ENCODE assay signal across 26 mouse cellular contexts in the genomic region with DNA sequence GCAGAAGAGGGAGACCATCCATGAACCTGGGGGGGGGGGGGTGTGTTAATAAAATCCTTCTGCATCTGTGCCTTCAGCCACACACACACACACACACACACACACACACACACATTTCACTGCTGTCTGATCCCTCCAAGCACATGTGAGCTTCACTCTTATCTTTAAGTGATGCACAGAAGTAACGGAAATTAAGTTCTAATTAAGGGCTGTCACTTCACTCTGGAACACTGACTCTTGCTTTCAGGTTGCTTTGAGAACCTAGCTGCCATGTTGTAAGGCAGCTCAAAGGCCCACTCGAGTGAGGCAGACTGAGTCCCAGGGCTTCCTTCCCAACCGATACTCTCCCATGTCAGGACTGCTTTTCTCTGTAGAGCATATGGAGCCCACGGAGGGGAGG. TPM values are rescaled to one million over a fixed set of nuclear protein-coding genes. Genes with fewer than 3 reads are reported as not detected.
A peak's percentile ranks its signal among the peaks of the same experiment; 100 is the strongest.
DNase-seq lines count a peak whose midpoint lies in the region; ATAC-seq lines count a peak whose summit lies in the region.
"Had no signal": no experiment of that assay in that cellular context is flagged by ENCODE, and none has a peak within 500 bp of the region (broad histone marks: within the 10 kb centered on the region; RNA-seq: fewer than 3 reads in every experiment).

No protein-coding gene starts in this region.

- no peaks in the 10 kb centered on the region for H3K9me3 ChIP-seq in forebrain, embryonic 10.5 days
- H3K9me3 ChIP-seq in forebrain, embryonic 14.5 days (replicated peaks; ENCODE audit: control insufficient read depth, low read length): 0 out of 2 replicates have a peak, but pooled peaks cover 2% of the 10 kb centered on the region
- no peaks in the 10 kb centered on the region for H3K9me3 ChIP-seq in hindbrain, embryonic 10.5 days
- H3K9me3 ChIP-seq in hindbrain, embryonic 16.5 days (ENCODE audit: control insufficient read depth, low read length): no peaks in the 10 kb centered on the region
- H3K9me3 ChIP-seq: heart, embryonic 13.5 days; hindbrain, embryonic 15.5 days; kidney, embryonic 15.5 days; limb, embryonic 12.5 days; liver, embryonic 15.5 days; lung, embryonic 15.5 days; midbrain, embryonic 12.5 days had no signal

- 77% methylated on average over 4 of the region's 4 CpGs for WGBS in forebrain, embryonic 10.5 days
- WGBS in forebrain, embryonic 14.5 days: 73% methylated on average over 4 of the region's 4 CpGs
- 75% methylated on average over 4 of the region's 4 CpGs for WGBS in hindbrain, embryonic 10.5 days
- WGBS in hindbrain, embryonic 16.5 days: 63% methylated on average over 4 of the region's 4 CpGs

- DNase-seq in forebrain, embryonic 10.5 days (ENCODE audit: extremely low spot score, low spot score): no peak
- DNase-seq in forebrain, embryonic 14.5 days (ENCODE audit: low spot score): no peak
- DNase-seq in hindbrain, embryonic 10.5 days (ENCODE audit: low spot score): no peak
- DNase-seq in thymus, postnatal 14 days: peak; percentile 13
- no peak for DNase-seq in thymus, postnatal 25 days
- DNase-seq in right cerebral cortex, adult 2 months (ENCODE audit: low spot score in 2 of 2): no peak
- DNase-seq: adrenal gland, adult 2 months; adrenal gland, postnatal 36 days; cerebellum, adult 18-20 months; cerebellum, postnatal 10 days; heart, adult 18-20 months; heart, postnatal 10 days; kidney, adult 18-20 months; kidney, postnatal 25 days; retina, postnatal 1 day; right cerebral cortex, postnatal 25 days had no signal

- H3K27me3 ChIP-seq in forebrain, embryonic 10.5 days (ENCODE audit: poor library complexity, severe bottlenecking): no peaks in the 10 kb centered on the region
- H3K27me3 ChIP-seq in forebrain, embryonic 14.5 days (replicated peaks; ENCODE audit: control insufficient read depth, insufficient read depth, low read length): no peaks in the 10 kb centered on the region
- H3K27me3 ChIP-seq in hindbrain, embryonic 10.5 days (ENCODE audit: insufficient read depth, poor library complexity, severe bottlenecking): no peaks in the 10 kb centered on the region
- H3K27me3 ChIP-seq in hindbrain, embryonic 16.5 days (replicated peaks; ENCODE audit: control insufficient read depth, insufficient read depth, low read length): no peaks in the 10 kb centered on the region
- H3K27me3 ChIP-seq: heart, embryonic 13.5 days; hindbrain, embryonic 15.5 days; limb, embryonic 12.5 days; lung, embryonic 15.5 days had no signal

- H3K27ac ChIP-seq in forebrain, embryonic 10.5 days: peak overlapping the region; percentile 1; the same call in 1 of the 2 replicates
- no peak overlapping the region for H3K27ac ChIP-seq in forebrain, embryonic 14.5 days (ENCODE audit: low read depth, low read length)
- H3K27ac ChIP-seq in hindbrain, embryonic 10.5 days: peak overlapping the region; percentile 66; the same call in 1 of the 2 replicates
- no peak overlapping the region for H3K27ac ChIP-seq in hindbrain, embryonic 16.5 days (ENCODE audit: low read depth, low read length)
- H3K27ac ChIP-seq: heart, embryonic 13.5 days; hindbrain, embryonic 15.5 days; kidney, embryonic 15.5 days; limb, embryonic 12.5 days; liver, embryonic 15.5 days; midbrain, embryonic 12.5 days had no signal

- ATAC-seq in forebrain, embryonic 14.5 days: no peak
- no peak for ATAC-seq in hindbrain, embryonic 16.5 days
- ATAC-seq: activated CD4-positive, CD25-positive, alpha-beta regulatory T cell, adult 4 months had no signal

- H3K4me1 ChIP-seq in forebrain, embryonic 10.5 days: peaks cover 17% of the 10 kb centered on the region
- no peaks in the 10 kb centered on the region for H3K4me1 ChIP-seq in forebrain, embryonic 14.5 days (ENCODE audit: control insufficient read depth, insufficient read depth, low read length)
- peaks cover 34% of the 10 kb centered on the region for H3K4me1 ChIP-seq in hindbrain, embryonic 10.5 days (replicated peaks)
- H3K4me1 ChIP-seq in hindbrain, embryonic 16.5 days (ENCODE audit: control insufficient read depth, insufficient read depth, low read depth, low read length): peaks cover 4% of the 10 kb centered on the region; the same call in 1 of the 2 replicates
- H3K4me1 ChIP-seq: liver, embryonic 15.5 days had no signal

- H3K4me3 ChIP-seq in forebrain, embryonic 10.5 days: no peak overlapping the region
- no peak overlapping the region for H3K4me3 ChIP-seq in forebrain, embryonic 14.5 days (ENCODE audit: low read depth, low read length)
- H3K4me3 ChIP-seq in hindbrain, embryonic 10.5 days: no peak overlapping the region
- no peak overlapping the region for H3K4me3 ChIP-seq in hindbrain, embryonic 16.5 days (ENCODE audit: low read length)
- H3K4me3 ChIP-seq: heart, embryonic 13.5 days; hindbrain, embryonic 15.5 days; kidney, embryonic 15.5 days; limb, embryonic 12.5 days; liver, embryonic 15.5 days; lung, embryonic 15.5 days; midbrain, embryonic 12.5 days had no signal

- no peaks in the 10 kb centered on the region for H3K36me3 ChIP-seq in forebrain, embryonic 10.5 days (replicated peaks)
- no peaks in the 10 kb centered on the region for H3K36me3 ChIP-seq in forebrain, embryonic 14.5 days (ENCODE audit: control insufficient read depth, insufficient read depth, low read length)
- H3K36me3 ChIP-seq in hindbrain, embryonic 10.5 days: no peaks in the 10 kb centered on the region
- no peaks in the 10 kb centered on the region for H3K36me3 ChIP-seq in hindbrain, embryonic 16.5 days (ENCODE audit: control insufficient read depth, insufficient read depth, low read length)
- H3K36me3 ChIP-seq: heart, embryonic 13.5 days; hindbrain, embryonic 15.5 days; kidney, embryonic 15.5 days; limb, embryonic 12.5 days; liver, embryonic 15.5 days; lung, embryonic 15.5 days; midbrain, embryonic 12.5 days had no signal

- no peak overlapping the region for H3K4me2 ChIP-seq in forebrain, embryonic 14.5 days (ENCODE audit: low read length)
- no peak overlapping the region for H3K4me2 ChIP-seq in hindbrain, embryonic 16.5 days (ENCODE audit: low read length)
- H3K4me2 ChIP-seq: heart, embryonic 13.5 days; hindbrain, embryonic 15.5 days; kidney, embryonic 15.5 days; limb, embryonic 12.5 days; liver, embryonic 15.5 days; midbrain, embryonic 12.5 days had no signal

- no peak overlapping the region for H3K9ac ChIP-seq in forebrain, embryonic 14.5 days (ENCODE audit: low read length)
- H3K9ac ChIP-seq in hindbrain, embryonic 16.5 days (ENCODE audit: low read depth, low read length): no peak overlapping the region
- H3K9ac ChIP-seq: heart, embryonic 13.5 days; hindbrain, embryonic 15.5 days; kidney, embryonic 15.5 days; limb, embryonic 12.5 days; liver, embryonic 15.5 days; lung, embryonic 15.5 days; midbrain, embryonic 12.5 days had no signal

RNA-seq across cellular contexts. Expression of gene Cd2, which starts 5.9 kb away (rescaled TPM):
- polyA plus RNA-seq in forebrain, embryonic 10.5 days (2016; fragmentation: Nextera tagmentation; extraction: Ambion mirVana): not detected in 2 replicates
- 0.30 and 0.45 TPM in 2 replicates for polyA plus RNA-seq in forebrain, embryonic 14.5 days (2014; fragmentation: Nextera tagmentation; extraction: Ambion mirVana)
- polyA plus RNA-seq in hindbrain, embryonic 10.5 days (2016; fragmentation: Nextera tagmentation; extraction: Ambion mirVana): 0.21 and 0.35 TPM in 2 replicates
- 0.14 TPM in 1 of 2 replicates, not detected in the other for polyA plus RNA-seq in hindbrain, embryonic 16.5 days (2015; fragmentation: Nextera tagmentation; extraction: Ambion mirVana)
- polyA plus RNA-seq: brain, embryonic 14.5 days; heart, embryonic 13.5 days; hindbrain, embryonic 15.5 days; kidney, embryonic 15.5 days; limb, embryonic 12.5 days; midbrain, embryonic 12.5 days had no signal

Comparison
In these comparisons a context has a peak if more than half of its experiments do, and no peak if none do; other contexts are left out.
1. H3K27ac ChIP-seq: peak in forebrain, embryonic 10.5 days (single experiment) and hindbrain, embryonic 10.5 days (single experiment); none in forebrain, embryonic 14.5 days (single experiment) and hindbrain, embryonic 16.5 days (single experiment).